Mouse (Mus musculus): ENCODE results near the gene Ptgdr2. TPM values are rescaled to one million over a fixed set of nuclear protein-coding genes. Genes with fewer than 3 reads are reported as not detected.

The Ptgdr2 gene
- polyA plus RNA-seq, 1 experiment: not detected

DNA sequence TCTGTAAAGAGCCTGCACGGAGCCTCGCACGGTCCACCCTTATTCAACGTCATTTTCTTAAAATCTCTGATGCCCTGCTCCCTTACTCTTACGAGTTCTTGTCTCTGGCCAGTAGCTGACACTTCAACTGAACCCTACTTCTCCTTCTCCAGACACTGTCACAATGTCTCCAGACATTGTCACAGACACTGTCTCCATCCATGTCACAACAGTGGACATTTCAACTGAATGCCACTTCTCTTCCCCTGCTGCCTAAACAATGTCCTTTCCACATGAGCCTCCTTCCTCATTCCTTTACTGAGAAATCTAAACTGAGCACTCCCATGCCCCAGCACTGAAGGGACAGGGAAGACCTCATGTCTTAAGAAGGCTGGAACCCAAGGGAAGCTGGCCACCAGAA, 10.3 kb downstream of the Ptgdr2 start:
- H3K9me3 ChIP-seq: no peaks in the 10 kb centered on the region
- H3K36me3 ChIP-seq (replicated peaks; ENCODE audit: low read length): peaks cover 41% of the 10 kb centered on the region
- peak overlapping the region; percentile 95 for H3K4me3 ChIP-seq (replicated peaks)
- peaks cover 5% of the 10 kb centered on the region for H3K27me3 ChIP-seq (replicated peaks)
- peaks cover 52% of the 10 kb centered on the region for H3K4me1 ChIP-seq
- TF ChIP-seq GATA1 (IDR thresholded peaks at IDR 0.05; ENCODE audit: borderline replicate concordance, low read length): no peak
- TF ChIP-seq FLI1 (IDR thresholded peaks at IDR 0.05; ENCODE audit: low read length): no peak

DNA sequence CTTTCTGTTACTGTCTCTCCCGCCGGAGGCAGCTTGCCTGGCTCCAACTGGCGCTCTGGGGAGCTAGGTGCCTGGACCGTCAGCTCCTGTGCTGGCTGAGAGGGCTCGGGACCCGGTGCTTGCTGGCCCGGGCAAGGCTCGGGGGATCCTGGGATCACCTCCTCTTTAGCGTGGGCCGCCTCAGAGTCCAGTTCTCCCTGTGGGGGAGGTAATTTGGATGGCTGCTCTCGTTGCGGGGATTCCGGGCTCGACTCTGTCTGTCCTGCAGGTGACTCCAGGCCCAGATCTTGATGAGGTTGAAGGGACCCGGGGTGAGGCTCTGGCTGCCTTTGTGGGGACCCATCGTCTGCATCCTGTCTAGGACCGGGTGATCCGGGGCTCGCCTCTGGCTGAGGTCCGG, 11.5 kb downstream of the Ptgdr2 start:
- Histone ChIP-seq H3K4me3 (replicated peaks) (peak overlapping the region; percentile 95), H3K27me3 (replicated peaks) (peaks cover 14% of the 10 kb centered on the region), H3K36me3 (replicated peaks; ENCODE audit: low read length) (peaks cover 29% of the 10 kb centered on the region), H3K4me1 (peaks cover 57% of the 10 kb centered on the region), H3K9me3 (no peaks in the 10 kb centered on the region)
- no peak for TF ChIP-seq GATA1 (IDR thresholded peaks at IDR 0.05; ENCODE audit: borderline replicate concordance, low read length)
- no peak for TF ChIP-seq FLI1 (IDR thresholded peaks at IDR 0.05; ENCODE audit: low read length)

DNA sequence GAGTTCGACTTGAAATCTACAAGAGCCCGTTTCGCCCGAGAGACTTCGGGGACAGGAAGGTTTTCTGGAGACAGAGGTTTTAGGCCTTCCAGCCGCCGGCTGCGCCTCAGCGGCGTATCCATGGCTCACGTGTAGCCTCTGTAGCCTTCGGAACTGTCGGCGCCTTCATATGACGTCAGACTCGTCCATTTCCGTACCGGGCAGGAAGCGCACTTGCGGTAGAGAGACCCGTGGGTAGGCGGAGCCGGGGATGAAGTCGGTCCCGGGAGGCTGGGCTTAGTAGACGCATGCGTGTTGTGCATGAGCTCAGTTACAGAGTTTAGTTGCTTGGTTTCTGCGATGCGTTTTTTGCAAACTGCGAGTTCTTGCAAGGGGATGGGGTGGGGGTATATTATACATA, 12.2 kb downstream of the Ptgdr2 start, which contains the start of gene Ccdc86:
Gene Ccdc86 (minus strand): TSS at position 155 of the 400 bp plus-strand sequence.
- H3K4me3 ChIP-seq (replicated peaks): peak within 1 kb of the TSS; percentile 95
- H3K27me3 ChIP-seq (replicated peaks): peaks cover 20% of the 10 kb centered on the region
- TF ChIP-seq GATA1 (IDR thresholded peaks at IDR 0.05; ENCODE audit: borderline replicate concordance, low read length): no peak
- TF ChIP-seq FLI1 (IDR thresholded peaks at IDR 0.05; ENCODE audit: low read length): 0 out of 2 replicates have a peak, but pooled peaks have one; percentile 41
- H3K4me1 ChIP-seq: peaks cover 52% of the 10 kb centered on the region
- H3K36me3 ChIP-seq (replicated peaks; ENCODE audit: low read length): peaks cover 22% of the 10 kb centered on the region
- H3K9me3 ChIP-seq: no peaks in the 10 kb centered on the region

DNA sequence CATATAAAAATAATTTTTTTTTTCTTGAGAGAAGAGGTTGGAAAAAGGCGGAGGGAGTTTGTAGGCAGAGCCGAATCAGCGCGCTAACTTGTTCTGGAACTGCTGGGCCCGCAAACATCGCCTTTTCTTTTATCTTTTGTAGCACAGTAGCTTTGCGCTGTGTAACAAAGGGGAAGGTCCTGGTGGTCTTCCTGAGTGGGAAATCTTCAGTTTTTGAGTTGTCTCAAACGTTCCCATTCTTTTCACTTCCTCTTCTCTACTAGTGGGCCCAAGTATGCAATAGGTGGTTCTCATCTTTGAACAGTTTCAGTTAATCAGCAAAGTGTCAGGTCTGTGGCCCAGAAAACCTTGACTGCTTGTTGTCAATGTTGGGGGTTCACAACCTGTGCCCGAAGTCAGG, 12.6 kb downstream of the Ptgdr2 start:
- peak overlapping the region; percentile 92 for H3K4me3 ChIP-seq (replicated peaks)
- no peaks in the 10 kb centered on the region for H3K9me3 ChIP-seq
- peaks cover 18% of the 10 kb centered on the region for H3K36me3 ChIP-seq (replicated peaks; ENCODE audit: low read length)
- H3K27me3 ChIP-seq (replicated peaks): peaks cover 22% of the 10 kb centered on the region
- TF ChIP-seq FLI1 (IDR thresholded peaks at IDR 0.05; ENCODE audit: low read length) (no peak), GATA1 (IDR thresholded peaks at IDR 0.05; ENCODE audit: borderline replicate concordance, low read length) (no peak)
- peaks cover 48% of the 10 kb centered on the region for H3K4me1 ChIP-seq

DNA sequence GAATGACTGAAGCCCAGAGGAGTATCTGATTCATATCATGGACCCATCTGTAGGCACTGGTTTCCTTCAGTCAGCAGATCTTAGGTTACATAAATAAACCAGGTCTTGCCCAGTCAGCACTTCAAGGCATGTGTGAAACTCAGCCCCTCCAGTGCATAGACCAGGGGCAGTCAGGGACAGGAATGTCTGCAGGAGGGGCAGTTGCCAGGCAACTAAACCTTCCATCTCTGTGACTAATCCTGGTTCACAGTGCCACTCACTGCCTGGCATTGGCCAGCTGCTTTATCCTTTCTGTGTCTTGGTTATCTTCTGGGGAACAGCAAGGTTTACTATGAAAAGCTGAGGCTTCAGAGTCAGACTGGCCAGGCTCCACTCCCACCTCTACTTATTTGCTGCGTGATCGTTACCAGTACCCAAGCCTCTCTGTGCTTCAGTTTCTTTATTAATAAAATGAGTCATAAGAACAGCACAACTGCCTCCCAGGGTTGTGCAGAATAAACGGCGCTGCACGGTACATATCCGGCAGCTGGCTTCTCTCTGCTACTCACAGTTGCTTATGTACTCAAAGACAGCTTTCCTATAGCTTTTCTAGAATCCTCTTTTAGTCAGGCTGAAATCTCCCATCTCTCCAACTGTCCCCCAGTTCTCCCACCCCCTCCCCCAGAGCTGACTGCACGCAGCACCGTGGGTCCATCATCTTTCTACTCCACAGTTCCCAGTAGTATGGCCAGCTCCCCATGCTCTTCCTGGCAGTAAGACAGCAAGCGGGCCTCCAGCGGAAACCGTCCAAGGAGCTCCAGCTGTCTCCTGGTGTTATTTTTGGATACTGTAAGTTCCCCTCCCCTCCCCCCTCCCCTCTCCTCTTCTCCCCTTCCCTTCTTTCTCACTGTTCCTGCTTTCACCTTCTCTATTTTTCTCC, 15.3 kb downstream of the Ptgdr2 start:
- no peaks in the 10 kb centered on the region for H3K9me3 ChIP-seq
- H3K36me3 ChIP-seq (replicated peaks; ENCODE audit: low read length): no peaks in the 10 kb centered on the region
- TF ChIP-seq FLI1 (IDR thresholded peaks at IDR 0.05; ENCODE audit: low read length) (no peak), GATA1 (IDR thresholded peaks at IDR 0.05; ENCODE audit: borderline replicate concordance, low read length) (no peak)
- H3K4me3 ChIP-seq (replicated peaks): no peak overlapping the region
- peaks cover 31% of the 10 kb centered on the region for H3K27me3 ChIP-seq (replicated peaks)
- H3K4me1 ChIP-seq: peaks cover 30% of the 10 kb centered on the region

DNA sequence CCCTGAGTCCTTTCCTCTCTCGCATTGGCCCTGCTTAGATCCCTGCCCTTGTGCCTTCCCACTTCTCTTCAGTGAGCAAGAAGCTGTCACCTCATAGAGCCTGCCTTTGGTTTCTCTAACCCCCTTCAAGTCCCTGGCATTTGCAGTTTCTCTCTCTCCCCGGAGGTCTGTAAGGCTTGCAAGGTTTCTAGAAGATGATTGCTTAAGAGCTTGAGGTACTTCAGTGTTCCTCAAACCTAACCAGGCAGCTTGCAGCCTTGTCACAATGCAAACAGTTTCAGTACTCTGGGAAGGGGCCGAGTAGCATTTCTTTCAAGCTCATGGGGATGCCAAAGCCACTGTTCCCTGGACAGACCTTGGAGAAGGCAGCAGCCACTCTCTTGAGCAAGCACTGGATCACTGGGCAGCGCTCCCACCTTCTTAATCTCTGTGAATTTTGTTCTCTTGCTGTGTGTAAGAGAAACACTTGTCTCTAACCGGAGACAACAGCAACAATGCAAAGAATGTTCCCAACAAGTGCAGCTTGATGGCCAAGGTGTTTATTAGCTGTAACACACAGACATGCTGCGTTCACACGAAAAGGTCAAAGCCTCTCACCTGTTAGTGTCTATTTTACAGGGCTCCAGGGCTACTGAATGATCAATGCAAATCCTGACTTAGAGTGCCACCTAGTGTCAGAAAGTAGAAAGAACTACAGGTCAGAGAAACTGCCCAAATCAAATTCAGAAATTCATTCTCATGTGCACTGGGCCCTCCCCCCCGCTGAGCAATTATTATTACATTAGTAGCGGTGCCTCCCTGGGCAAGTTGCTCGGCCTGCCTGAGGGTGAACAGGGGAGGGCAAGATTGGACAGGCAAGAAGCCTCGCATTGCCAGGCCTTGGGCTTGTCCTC, 22.4 kb downstream of the Ptgdr2 start:
- Histone ChIP-seq H3K9me3 (no peaks in the 10 kb centered on the region), H3K4me1 (peaks cover 19% of the 10 kb centered on the region), H3K27me3 (replicated peaks) (peaks cover 53% of the 10 kb centered on the region), H3K4me3 (replicated peaks) (peak overlapping the region; percentile 53), H3K36me3 (replicated peaks; ENCODE audit: low read length) (no peaks in the 10 kb centered on the region)
- TF ChIP-seq FLI1 (IDR thresholded peaks at IDR 0.05; ENCODE audit: low read length): no peak
- no peak for TF ChIP-seq GATA1 (IDR thresholded peaks at IDR 0.05; ENCODE audit: borderline replicate concordance, low read length)

DNA sequence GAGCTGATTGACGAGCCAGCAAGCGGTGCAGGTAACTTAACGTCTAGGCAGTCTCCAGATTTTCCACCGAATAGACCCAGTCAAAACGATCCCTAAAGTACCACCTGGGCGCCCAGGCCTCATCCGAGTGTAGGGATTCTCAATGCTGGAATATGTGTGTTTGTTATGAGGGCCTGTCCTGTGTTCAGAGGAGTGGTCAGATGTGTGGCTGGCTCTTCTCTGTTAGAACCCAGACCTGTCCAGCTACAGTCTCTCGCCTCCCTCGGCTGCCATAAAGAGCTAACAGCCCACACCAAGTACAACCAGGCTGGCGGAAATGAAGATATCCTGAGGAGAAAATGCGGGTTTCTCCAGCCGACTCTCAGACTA, 23.0 kb downstream of the Ptgdr2 start:
- Histone ChIP-seq H3K4me3 (replicated peaks) (peak overlapping the region; percentile 53), H3K27me3 (replicated peaks) (peaks cover 59% of the 10 kb centered on the region), H3K9me3 (no peaks in the 10 kb centered on the region), H3K4me1 (peaks cover 25% of the 10 kb centered on the region), H3K36me3 (replicated peaks; ENCODE audit: low read length) (no peaks in the 10 kb centered on the region)
- no peak for TF ChIP-seq GATA1 (IDR thresholded peaks at IDR 0.05; ENCODE audit: borderline replicate concordance, low read length)
- TF ChIP-seq FLI1 (IDR thresholded peaks at IDR 0.05; ENCODE audit: low read length): no peak

DNA sequence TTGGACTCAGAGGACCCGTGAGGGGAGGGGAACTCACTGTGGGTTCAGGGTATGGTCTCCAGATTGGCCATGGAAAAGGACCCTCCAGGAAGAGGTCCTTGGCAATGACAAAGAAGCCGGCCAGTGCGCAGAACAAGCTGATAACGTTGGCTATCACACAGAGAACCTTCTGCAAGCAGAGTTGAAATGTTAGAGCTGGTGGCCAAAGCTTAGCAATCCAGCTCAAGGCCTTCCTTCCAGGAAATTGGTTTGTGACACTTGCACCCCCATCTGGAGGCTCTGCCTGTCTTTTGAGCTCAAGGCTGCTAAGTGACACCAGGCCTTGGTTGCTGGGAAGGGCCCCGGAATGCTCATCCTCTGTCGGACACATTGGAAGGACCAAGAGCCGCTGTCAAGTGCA, 28.8 kb downstream of the Ptgdr2 start:
- TF ChIP-seq FLI1 (IDR thresholded peaks at IDR 0.05; ENCODE audit: low read length): no peak
- TF ChIP-seq GATA1 (IDR thresholded peaks at IDR 0.05; ENCODE audit: borderline replicate concordance, low read length): no peak
- peaks cover 40% of the 10 kb centered on the region for H3K4me1 ChIP-seq

DNA sequence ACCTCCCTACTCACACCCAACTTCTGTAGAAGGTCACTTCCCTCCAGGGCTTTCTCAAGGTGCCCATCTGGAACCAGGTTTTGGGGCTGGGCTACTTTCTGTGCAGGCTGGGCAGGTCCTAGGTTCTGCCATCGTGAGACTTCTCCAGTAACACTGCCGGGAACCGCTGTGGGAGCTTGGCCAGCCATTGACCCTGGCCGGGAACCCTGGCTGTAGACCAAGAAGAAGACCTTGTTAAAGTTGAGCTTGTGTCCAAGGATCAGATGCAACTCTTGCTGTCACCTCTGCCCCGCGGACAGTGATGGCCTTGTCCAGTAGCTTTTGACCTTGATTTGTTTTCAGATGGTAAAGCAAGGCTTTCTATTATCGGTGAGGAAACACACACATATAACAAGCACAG, 31.6 kb downstream of the Ptgdr2 start:
- Histone ChIP-seq H3K4me1 (peaks cover 53% of the 10 kb centered on the region), H3K4me3 (replicated peaks) (no peak overlapping the region), H3K27me3 (replicated peaks) (peaks cover 51% of the 10 kb centered on the region), H3K9me3 (peaks cover 48% of the 10 kb centered on the region), H3K36me3 (replicated peaks; ENCODE audit: low read length) (no peaks in the 10 kb centered on the region)
- TF ChIP-seq FLI1 (IDR thresholded peaks at IDR 0.05; ENCODE audit: low read length) (no peak), GATA1 (IDR thresholded peaks at IDR 0.05; ENCODE audit: borderline replicate concordance, low read length) (no peak)

More for the DNA sequence above, 28.8 kb downstream of the Ptgdr2 start:
- no peaks in the 10 kb centered on the region for H3K36me3 ChIP-seq (replicated peaks; ENCODE audit: low read length)
- no peak overlapping the region for H3K4me3 ChIP-seq (replicated peaks)
- H3K9me3 ChIP-seq: peaks cover 29% of the 10 kb centered on the region
- peaks cover 71% of the 10 kb centered on the region for H3K27me3 ChIP-seq (replicated peaks)
